Mouse (Mus musculus): ENCODE measurements around the gene Dnajc5. TPM values are rescaled to one million over a fixed set of nuclear protein-coding genes. Genes with fewer than 3 reads are reported as not detected.

Dnajc5 gene
- total RNA-seq (2012; rRNA removed) = 67.2 and 87.6 TPM in 2 replicates

DNA sequence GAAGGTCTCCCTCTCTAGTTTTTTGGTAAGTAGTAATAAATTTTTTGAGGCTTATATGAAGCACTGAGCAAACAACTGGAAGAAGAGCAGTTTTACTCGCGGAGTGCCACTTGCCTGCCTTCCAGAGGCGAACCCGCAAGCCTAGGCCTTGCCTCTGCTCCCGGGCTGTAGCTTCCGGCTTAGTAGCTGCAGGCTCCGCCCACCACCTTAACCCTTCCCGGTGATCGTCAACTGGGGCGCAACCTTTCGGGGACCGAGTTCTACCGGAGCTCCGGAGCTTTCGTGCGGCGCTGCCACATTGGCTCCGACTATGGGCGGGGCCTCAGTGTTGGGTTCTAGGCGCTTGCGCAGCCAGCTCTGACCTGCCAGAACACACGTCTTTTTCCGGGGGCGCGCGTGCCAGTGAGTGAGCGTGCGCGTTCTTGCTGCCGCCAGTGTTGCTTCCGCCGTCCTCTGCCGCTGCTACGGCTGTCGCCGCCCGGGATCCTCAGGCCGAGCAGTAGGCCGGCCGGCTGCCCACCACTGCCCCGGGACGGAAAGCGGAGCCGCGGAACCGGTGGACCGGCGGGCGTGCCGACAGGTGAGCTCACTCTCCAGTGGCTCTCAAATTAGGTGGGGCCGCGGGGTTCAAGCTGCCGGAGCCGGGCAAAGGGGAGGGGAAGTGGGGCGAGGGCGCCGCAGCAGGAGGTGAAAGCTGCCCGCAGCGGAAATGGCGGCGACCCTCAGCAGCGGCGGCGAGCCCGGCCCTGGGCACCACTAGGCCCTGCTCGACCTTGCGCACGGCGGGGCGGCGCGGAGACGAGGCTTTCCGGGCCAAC is at the start of gene Dnajc5:
TSS of gene Dnajc5 (plus strand) at position 368 of the 818 bp plus-strand sequence.
- TF ChIP-seq HCFC1 (IDR thresholded peaks at IDR 0.05; ENCODE audit: borderline replicate concordance, insufficient read depth, low read length) = no peak; the same call in 1 of the 2 replicates
- TF ChIP-seq ZC3H11A (IDR thresholded peaks at IDR 0.05; ENCODE audit: borderline replicate concordance, low read depth, low read length) = no peak
- peak within 1 kb of the TSS; percentile 94 for H3K9ac ChIP-seq (ENCODE audit: insufficient read depth, low read depth, low read length, poor library complexity, severe bottlenecking)
- in situ Hi-C loops (cut with MboI; ENCODE audit: low sequenced_read_pairs in 2 of 2, unreplicated experiment in 2 of 2) = no loop called here

DNA sequence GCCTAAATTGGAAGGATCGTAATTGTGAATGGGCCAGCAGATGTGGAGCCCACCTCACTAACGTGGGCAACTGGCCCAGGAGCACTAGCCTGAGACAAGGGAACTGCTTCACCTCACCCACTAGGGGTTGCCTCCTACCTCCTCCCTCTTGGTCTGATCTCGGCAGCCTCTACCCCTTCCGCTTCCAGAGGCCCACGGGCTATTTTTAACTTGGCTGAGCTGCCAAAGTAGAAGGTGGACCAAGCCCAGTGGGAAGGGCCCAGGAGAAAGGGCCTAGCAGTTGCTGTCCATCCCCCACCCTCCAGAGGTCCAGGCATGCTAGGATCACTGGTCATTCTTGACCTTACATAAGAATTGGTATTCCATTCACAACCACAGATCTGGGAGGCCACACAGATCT is 49.0 kb upstream of the Dnajc5 start:
- Histone ChIP-seq H3K27ac (ENCODE audit: insufficient read depth, low read depth, low read length, poor library complexity, severe bottlenecking) (no peak overlapping the region), H3K4me3 (ENCODE audit: insufficient read depth in 1 of 2, low read depth in 1 of 2, low read length in 2 of 2, poor library complexity in 1 of 2, severe bottlenecking in 1 of 2) (no peak overlapping the region), H3K4me1 (ENCODE audit: control insufficient read depth in 2 of 2, insufficient read depth in 2 of 2, low read length in 2 of 2, poor library complexity in 1 of 2) (no peaks in the 10 kb centered on the region), H3K9me3 (ENCODE audit: control insufficient read depth, insufficient read depth, low read depth, low read length) (no peaks in the 10 kb centered on the region), H3K36me3 (ENCODE audit: control insufficient read depth, insufficient read depth, low read length, poor library complexity, severe bottlenecking) (no peaks in the 10 kb centered on the region), H3K9ac (ENCODE audit: insufficient read depth, low read depth, low read length, poor library complexity, severe bottlenecking) (no peak overlapping the region)
- TF ChIP-seq HCFC1 (IDR thresholded peaks at IDR 0.05; ENCODE audit: borderline replicate concordance, insufficient read depth, low read length) (no peak), ZC3H11A (IDR thresholded peaks at IDR 0.05; ENCODE audit: borderline replicate concordance, low read depth, low read length) (no peak), ZNF384 (IDR thresholded peaks at IDR 0.05; ENCODE audit: low read depth, low read length) (no peak), MAFK (IDR thresholded peaks at IDR 0.05; ENCODE audit: insufficient read depth, low read depth, low read length) (no peak), CHD2 (IDR thresholded peaks at IDR 0.05; ENCODE audit: low read depth, low read length) (no peak)
- DNase-seq (ENCODE audit: low read depth, low spot score) = no peak
- in situ Hi-C loops (cut with MboI; ENCODE audit: low sequenced_read_pairs in 2 of 2, unreplicated experiment in 2 of 2) = no loop called here

More for the DNA sequence above, at the start of gene Dnajc5:
- peak; percentile 94 for DNase-seq (ENCODE audit: low read depth, low spot score)
- Histone ChIP-seq H3K4me1 (ENCODE audit: control insufficient read depth in 2 of 2, insufficient read depth in 2 of 2, low read length in 2 of 2, poor library complexity in 1 of 2) (peaks cover 5 to 7% of the 10 kb centered on the region in 2 experiments; a peak in 2 of 4 replicates), H3K27ac (ENCODE audit: insufficient read depth, low read depth, low read length, poor library complexity, severe bottlenecking) (peak within 1 kb of the TSS; percentile 90), H3K9me3 (ENCODE audit: control insufficient read depth, insufficient read depth, low read depth, low read length) (no peaks in the 10 kb centered on the region), H3K4me3 (ENCODE audit: insufficient read depth in 1 of 2, low read depth in 1 of 2, low read length in 2 of 2, poor library complexity in 1 of 2, severe bottlenecking in 1 of 2) (peak within 1 kb of the TSS; percentile 86 to 96), H3K36me3 (ENCODE audit: control insufficient read depth, insufficient read depth, low read length, poor library complexity, severe bottlenecking) (peaks cover 12% of the 10 kb centered on the region)

DNA sequence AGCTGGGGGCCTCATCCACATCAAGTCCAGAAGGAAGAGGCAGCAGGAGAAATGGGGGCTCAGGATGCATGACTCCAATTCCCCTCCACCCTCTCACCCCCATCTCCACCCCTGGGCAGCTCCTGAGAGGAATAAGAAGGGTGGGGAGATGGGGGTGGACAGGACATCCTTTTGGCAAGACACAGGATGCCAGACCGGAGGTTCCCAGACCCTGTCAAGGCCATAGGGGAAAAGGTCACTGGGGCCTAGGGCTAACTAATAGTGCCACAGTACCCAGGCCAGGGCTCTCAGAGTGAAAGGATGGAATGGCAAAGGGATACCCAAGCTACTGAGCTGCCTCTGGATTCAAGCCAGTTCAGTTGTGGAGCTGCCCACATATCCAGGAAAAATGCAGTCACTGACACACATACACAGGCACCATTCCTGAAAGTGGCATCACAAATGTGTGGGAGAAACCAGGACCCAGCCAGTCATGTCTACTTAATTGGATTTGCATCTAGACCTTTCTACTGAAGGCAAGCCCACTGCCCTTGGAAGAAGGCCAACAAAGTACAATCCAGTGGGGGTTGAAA is 47.9 kb upstream of the Dnajc5 start:
- TF ChIP-seq CHD2 (IDR thresholded peaks at IDR 0.05; ENCODE audit: low read depth, low read length) (no peak), HCFC1 (IDR thresholded peaks at IDR 0.05; ENCODE audit: borderline replicate concordance, insufficient read depth, low read length) (no peak), MAFK (IDR thresholded peaks at IDR 0.05; ENCODE audit: insufficient read depth, low read depth, low read length) (no peak), ZC3H11A (IDR thresholded peaks at IDR 0.05; ENCODE audit: borderline replicate concordance, low read depth, low read length) (no peak), ZNF384 (IDR thresholded peaks at IDR 0.05; ENCODE audit: low read depth, low read length) (no peak)
- in situ Hi-C loops (cut with MboI; ENCODE audit: low sequenced_read_pairs in 2 of 2, unreplicated experiment in 2 of 2) = no loop called here
- no peaks in the 10 kb centered on the region for H3K9me3 ChIP-seq (ENCODE audit: control insufficient read depth, insufficient read depth, low read depth, low read length)
- H3K4me1 ChIP-seq (ENCODE audit: control insufficient read depth in 2 of 2, insufficient read depth in 2 of 2, low read length in 2 of 2, poor library complexity in 1 of 2) = no peaks in the 10 kb centered on the region
- H3K36me3 ChIP-seq (ENCODE audit: control insufficient read depth, insufficient read depth, low read length, poor library complexity, severe bottlenecking) = no peaks in the 10 kb centered on the region
- no peak overlapping the region for H3K4me3 ChIP-seq (ENCODE audit: insufficient read depth in 1 of 2, low read depth in 1 of 2, low read length in 2 of 2, poor library complexity in 1 of 2, severe bottlenecking in 1 of 2)
- H3K27ac ChIP-seq (ENCODE audit: insufficient read depth, low read depth, low read length, poor library complexity, severe bottlenecking) = no peak overlapping the region
- H3K9ac ChIP-seq (ENCODE audit: insufficient read depth, low read depth, low read length, poor library complexity, severe bottlenecking) = no peak overlapping the region
- DNase-seq (ENCODE audit: low read depth, low spot score) = no peak

DNA sequence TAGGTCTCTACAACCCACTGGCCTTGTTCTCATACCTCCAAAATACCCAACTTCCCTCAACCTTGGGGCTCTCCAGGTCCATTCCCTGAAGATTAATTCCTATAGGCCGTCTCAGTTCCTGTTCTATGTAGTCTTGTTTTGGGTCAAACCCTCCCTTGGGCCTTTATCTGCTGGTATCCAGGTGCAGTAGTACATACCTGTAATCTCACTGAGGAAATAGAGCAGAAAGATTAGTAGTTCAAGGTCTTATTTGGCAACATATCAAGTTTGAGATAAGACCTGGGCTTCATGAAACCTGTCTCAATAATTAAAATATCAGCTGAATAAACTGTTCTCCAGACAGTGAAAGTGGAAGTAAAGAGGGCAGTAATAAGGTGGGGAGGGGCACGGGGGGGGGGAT is 37.2 kb upstream of the Dnajc5 start:
- in situ Hi-C loops (cut with MboI; ENCODE audit: low sequenced_read_pairs in 2 of 2, unreplicated experiment in 2 of 2) = no loop called here
- Histone ChIP-seq H3K36me3 (ENCODE audit: control insufficient read depth, insufficient read depth, low read length, poor library complexity, severe bottlenecking) (no peaks in the 10 kb centered on the region), H3K9ac (ENCODE audit: insufficient read depth, low read depth, low read length, poor library complexity, severe bottlenecking) (no peak overlapping the region), H3K4me3 (ENCODE audit: insufficient read depth in 1 of 2, low read depth in 1 of 2, low read length in 2 of 2, poor library complexity in 1 of 2, severe bottlenecking in 1 of 2) (no peak overlapping the region), H3K4me1 (ENCODE audit: control insufficient read depth in 2 of 2, insufficient read depth in 2 of 2, low read length in 2 of 2, poor library complexity in 1 of 2) (peaks cover 0 to 9% of the 10 kb centered on the region in 2 experiments; a peak in 3 of 4 replicates), H3K27ac (ENCODE audit: insufficient read depth, low read depth, low read length, poor library complexity, severe bottlenecking) (no peak overlapping the region), H3K9me3 (ENCODE audit: control insufficient read depth, insufficient read depth, low read depth, low read length) (no peaks in the 10 kb centered on the region)
- DNase-seq (ENCODE audit: low read depth, low spot score) = no peak
- TF ChIP-seq ZC3H11A (IDR thresholded peaks at IDR 0.05; ENCODE audit: borderline replicate concordance, low read depth, low read length) (no peak), ZNF384 (IDR thresholded peaks at IDR 0.05; ENCODE audit: low read depth, low read length) (no peak), CHD2 (IDR thresholded peaks at IDR 0.05; ENCODE audit: low read depth, low read length) (no peak), MAFK (IDR thresholded peaks at IDR 0.05; ENCODE audit: insufficient read depth, low read depth, low read length) (no peak), HCFC1 (IDR thresholded peaks at IDR 0.05; ENCODE audit: borderline replicate concordance, insufficient read depth, low read length) (no peak)
